Mouse (Mus musculus) left cerebral cortex, postnatal 4 days (tissue): Measurements from ENCODE around the gene Mybph. TPM values are rescaled to one million over a fixed set of nuclear protein-coding genes. Genes with fewer than 3 reads are reported as not detected.

Source experiments
- DNase-seq: peaks from one replicate; pipeline ENCODE4 v3.0.0-alpha.2; 2022
- intact Hi-C: fragments of 180-260 bp; cut with DNase I; formaldehyde crosslinking; loops from one replicate; pipeline ENCODE4 v1.15.1; 2025
- total RNA-seq, 2 experiments: library from RNA; stranded (reverse); gene quantifications; 2 replicates each; pipeline ENCODE4 v1.2.3; 2021

Gene Mybph
- under 1 TPM in 1 of 2 experiments, not detected in 1; 0.18 TPM for total RNA-seq

- no peak for DNase-seq
- intact Hi-C loops, result no loop called here
Observed at GRCm38 (mm10) chr1:134193126-134193525, at the start of gene Mybph. Gene Mybph, plus strand, starts transcription at chr1:134193448.

GRCm38 (mm10) chr1:134146066-134146465 is 47.2 kb upstream of the Mybph start:
- DNase-seq, result no peak
- intact Hi-C loops, result no loop called here

DNA sequence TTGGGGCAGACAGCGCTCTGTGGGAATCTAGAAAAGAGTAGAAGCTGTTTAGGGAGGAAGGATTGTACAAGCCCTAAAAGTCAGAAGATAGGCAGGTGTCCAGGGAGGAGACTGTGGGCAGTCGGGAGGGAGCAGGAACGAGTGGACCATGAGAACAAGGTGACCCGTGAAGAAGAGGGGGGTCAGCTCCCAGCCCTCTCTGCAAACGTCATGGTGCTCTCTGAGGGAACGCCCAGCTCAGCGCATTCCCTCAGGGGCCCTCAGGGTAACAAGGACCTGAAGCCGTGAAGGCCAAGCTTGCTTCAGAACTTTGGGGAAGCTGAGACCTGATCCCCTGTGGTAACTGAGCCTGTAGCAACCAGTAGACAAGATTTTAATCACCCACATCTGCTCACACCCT is 43.2 kb upstream of the Mybph start:
- no peak for DNase-seq
- intact Hi-C loops, result loop anchor here (5.0 kb wide), 3 partner anchors 52 to 182 kb away; partner anchors contain the start of gene Ppfia4

DNA sequence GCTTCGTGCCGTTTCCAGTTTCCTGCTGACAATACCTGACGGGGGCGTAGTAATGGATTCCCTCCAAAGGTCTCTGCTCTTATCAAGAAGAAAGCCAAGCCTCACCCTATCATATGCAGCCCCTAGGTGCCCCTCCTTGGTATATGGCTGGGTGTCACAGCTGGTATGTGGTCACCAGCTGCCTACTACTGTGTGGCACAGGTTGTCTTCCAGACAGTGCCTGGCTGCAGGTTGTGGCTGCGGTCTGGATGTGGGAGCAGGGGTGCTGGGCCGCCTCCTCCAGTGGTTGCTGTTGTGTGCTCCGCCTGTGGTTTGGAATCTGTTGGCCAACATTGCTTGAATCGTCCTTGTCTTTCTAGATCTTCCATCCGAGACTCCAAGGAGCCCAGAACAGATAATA is 42.5 kb upstream of the Mybph start:
- no peak for DNase-seq
- intact Hi-C loops, result loop anchor here (5.0 kb wide), 3 partner anchors 52 to 182 kb away; partner anchors contain the start of gene Ppfia4

- DNase-seq, result peak; percentile 80
- intact Hi-C loops, result loop anchor here (5.0 kb wide), 3 partner anchors 50 to 180 kb away; partner anchors contain the start of gene Ppfia4
Observed at GRCm38 (mm10) chr1:134151655-134152412, 41.4 kb upstream of the Mybph start.

- intact Hi-C loops, result loop anchor here (5.0 kb wide), 3 partner anchors 49 to 179 kb away; partner anchors contain the start of gene Ppfia4
- no peak for DNase-seq
Observed at GRCm38 (mm10) chr1:134152626-134153590, 40.3 kb upstream of the Mybph start.

DNA sequence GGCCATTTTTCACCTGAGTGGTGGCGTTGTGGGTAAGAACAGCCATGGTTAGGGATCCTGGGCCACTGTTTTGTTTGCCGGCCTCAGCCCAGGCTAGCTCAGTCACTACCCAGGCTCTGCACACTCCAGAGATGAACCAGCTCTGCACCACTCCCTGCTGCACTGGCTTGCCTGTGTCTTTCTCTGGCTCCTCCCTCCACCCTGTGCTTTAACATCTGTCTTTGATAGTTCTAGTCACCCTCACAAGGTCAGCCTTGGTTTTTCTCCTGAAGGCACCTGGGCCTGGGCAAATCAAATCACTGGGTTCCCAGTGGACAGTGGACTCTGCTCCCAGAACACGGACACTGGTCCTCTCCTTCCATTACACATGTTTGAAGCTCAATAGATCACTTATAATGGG is 39.1 kb upstream of the Mybph start:
- DNase-seq, result no peak
- intact Hi-C loops, result loop anchor here (5.0 kb wide), 3 partner anchors 48 to 178 kb away; partner anchors contain the start of gene Ppfia4

DNA sequence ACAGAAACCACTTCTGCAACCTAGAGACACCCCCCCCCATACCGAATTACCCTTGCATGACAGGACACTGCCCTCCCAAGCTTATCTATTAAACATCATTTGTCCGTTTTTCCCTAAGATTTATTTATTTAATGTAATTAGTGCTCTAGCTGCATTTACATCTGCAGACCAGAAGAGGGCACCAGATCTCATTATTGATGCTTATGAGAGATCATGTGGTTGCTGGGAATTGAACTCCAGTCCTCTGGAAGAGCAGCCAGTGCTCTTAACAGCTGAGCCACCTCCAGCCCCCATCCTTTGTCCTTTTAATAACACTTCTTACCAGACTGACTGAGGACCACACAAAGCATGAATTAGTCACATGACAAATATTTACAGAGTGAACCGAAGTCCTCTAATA is 38.6 kb upstream of the Mybph start:
- no peak for DNase-seq
- intact Hi-C loops, result loop anchor here (5.0 kb wide), 3 partner anchors 48 to 178 kb away; partner anchors contain the start of gene Ppfia4

DNA sequence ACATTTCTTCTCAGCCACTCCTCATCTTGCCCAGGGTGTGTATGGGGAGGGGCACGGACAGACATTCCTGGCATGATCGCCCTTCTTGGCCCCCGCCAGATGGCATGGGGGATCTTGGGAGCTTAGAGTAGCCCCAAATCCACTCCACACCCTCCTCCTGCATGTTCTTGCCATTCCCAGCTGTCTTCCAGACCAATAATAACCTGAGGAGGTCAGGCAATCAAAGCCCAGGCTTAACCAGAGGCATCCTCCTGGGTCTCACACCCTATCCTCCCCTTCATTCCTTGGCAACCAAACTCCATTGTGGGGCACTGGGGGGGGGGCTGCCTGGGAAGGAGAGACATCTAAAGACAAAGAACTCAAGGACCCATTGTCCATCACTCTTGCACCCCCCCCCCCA is 32.8 kb upstream of the Mybph start:
- intact Hi-C loops, result no loop called here
- DNase-seq, result no peak

GRCm38 (mm10) chr1:134161399-134161798 is 31.8 kb upstream of the Mybph start:
- intact Hi-C loops, result no loop called here
- DNase-seq, result no peak

GRCm38 (mm10) chr1:134162510-134163225 is 30.6 kb upstream of the Mybph start:
- intact Hi-C loops, result no loop called here
- no peak for DNase-seq

DNA sequence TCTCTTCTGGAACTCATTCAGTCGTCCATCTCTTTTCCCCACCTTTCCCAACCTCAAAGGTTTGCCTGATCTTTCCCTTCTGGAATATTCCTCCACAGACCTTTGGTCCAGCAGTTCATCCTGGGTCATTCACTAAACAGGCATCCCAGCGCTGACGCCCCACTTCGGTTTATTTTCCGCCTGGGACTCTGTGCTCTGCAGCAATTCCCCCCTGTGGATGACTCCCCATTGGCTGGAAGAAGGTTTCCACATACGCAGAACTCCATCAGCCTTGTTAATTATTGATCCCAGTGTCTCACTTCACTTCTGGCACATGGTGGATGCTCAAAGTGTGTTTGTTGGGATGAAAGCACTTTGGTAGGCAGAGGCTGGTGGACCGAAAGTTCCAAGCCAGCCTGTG is 29.8 kb upstream of the Mybph start:
- intact Hi-C loops, result no loop called here
- DNase-seq, result no peak

- intact Hi-C loops, result no loop called here
- no peak for DNase-seq
Observed at GRCm38 (mm10) chr1:134164454-134164853, 28.8 kb upstream of the Mybph start.

DNA sequence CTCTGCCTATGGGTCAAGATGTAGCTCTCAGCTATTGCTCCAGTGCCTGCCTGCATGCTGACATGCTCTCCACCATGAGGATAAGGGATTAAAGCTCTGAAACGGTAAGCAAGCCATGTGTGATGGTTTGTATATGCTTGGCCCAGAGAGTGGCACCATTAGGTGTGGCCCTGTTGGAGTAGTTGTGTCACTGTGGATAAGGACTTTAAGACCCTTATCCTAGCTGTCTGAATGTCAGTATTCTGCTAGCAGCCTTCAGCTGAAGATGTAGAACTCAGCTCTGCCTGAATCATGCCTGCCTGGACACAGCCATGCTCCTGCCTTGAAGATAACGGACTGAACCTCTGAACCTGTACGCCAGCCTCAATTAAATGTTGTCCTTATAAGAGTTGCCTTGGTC is 26.7 kb upstream of the Mybph start:
- no peak for DNase-seq
- intact Hi-C loops, result no loop called here

DNA sequence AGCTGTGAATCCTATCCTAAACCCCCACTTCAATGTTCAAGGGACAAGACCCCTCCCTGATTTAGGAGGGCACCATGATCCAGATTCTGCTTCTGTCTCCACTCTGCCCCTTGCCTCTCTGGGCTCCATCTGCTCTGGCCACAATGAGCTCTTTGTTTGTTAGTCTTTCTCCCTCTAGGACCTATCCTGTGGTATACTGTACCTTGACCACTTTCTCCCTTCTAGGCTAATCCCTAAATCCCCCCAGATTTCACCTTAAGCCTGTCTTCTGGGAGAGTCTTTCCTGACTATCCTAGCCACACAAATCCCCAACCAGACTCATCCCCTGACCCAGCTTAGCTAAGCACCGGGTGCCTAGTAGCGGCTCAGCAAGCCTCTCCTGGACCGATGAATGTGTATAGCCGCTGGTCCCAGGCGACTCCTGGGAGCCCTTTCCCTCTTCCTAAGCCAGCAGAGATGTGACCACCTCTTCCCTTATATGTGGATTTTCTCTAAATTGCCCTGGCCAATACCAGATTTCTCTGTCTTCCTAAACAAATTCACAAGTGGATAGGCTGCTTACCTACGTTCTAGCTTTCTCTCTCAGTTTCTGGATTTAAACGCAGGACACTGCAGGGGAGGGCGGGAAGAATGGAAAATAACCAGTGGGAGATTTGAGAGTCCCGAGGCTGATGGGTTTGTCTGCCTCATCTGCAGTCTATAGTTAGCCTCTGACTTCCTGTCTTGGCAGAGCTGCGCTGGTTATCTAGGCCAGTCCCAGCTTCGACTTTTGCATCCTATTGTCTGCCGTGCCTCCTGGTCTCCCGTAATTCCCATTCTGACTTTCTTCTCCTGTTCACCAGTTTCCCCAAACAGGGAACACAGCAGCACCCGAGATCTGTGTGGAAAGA is 25.6 kb upstream of the Mybph start:
- intact Hi-C loops, result no loop called here
- no peak for DNase-seq

- intact Hi-C loops, result no loop called here
- no peak for DNase-seq
Observed at GRCm38 (mm10) chr1:134168567-134168966, 24.7 kb upstream of the Mybph start.

GRCm38 (mm10) chr1:134168985-134169697 is 24.1 kb upstream of the Mybph start:
- no peak for DNase-seq
- intact Hi-C loops, result no loop called here

GRCm38 (mm10) chr1:134173081-134173480 is 20.2 kb upstream of the Mybph start:
- DNase-seq, result no peak
- intact Hi-C loops, result no loop called here

DNA sequence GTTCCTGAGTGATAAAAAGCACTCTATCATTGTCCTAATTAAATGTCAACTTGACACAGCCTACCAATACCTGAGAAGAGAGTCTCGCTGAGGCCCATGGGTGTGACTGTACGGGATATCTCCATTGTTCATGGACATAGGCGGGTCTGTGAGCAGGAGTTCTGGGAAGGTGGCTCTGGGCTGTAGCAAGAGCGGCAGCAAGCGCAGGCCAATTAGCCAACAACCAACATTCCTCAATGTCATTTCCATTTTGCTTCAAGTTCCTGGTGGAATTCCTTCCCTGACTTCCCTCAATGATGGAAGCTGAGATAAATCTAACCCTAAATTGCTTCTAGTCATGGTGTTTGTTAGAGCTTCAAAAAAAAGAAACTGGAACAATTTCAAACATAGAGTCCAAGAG is 15.3 kb upstream of the Mybph start:
- intact Hi-C loops, result no loop called here
- no peak for DNase-seq
